Mouse (Mus musculus): ENCODE measurements around the gene Bcar3.

Gene Bcar3

GRCm38 (mm10) chr3:122337992-122338391, 44.1 kb downstream of the Bcar3 start:
- no peak for DNase-seq (ENCODE audit: low spot score)

- no peak for DNase-seq (ENCODE audit: low spot score)
Measured at GRCm38 (mm10) chr3:122338897-122339296, 45.0 kb downstream of the Bcar3 start.

GRCm38 (mm10) chr3:122340135-122341068, 46.5 kb downstream of the Bcar3 start:
- DNase-seq (ENCODE audit: low spot score) = no peak

- DNase-seq (ENCODE audit: low spot score) = no peak
Measured at GRCm38 (mm10) chr3:122343437-122343853, 49.5 kb downstream of the Bcar3 start.

GRCm38 (mm10) chr3:122344350-122344749, 50.4 kb downstream of the Bcar3 start:
- no peak for DNase-seq (ENCODE audit: low spot score)

GRCm38 (mm10) chr3:122345977-122346472, 52.1 kb downstream of the Bcar3 start:
- DNase-seq (ENCODE audit: low spot score) = no peak

GRCm38 (mm10) chr3:122346600-122346999, 52.7 kb downstream of the Bcar3 start:
- no peak for DNase-seq (ENCODE audit: low spot score)

GRCm38 (mm10) chr3:122348677-122349076, 54.7 kb downstream of the Bcar3 start:
- peak; percentile 36 for DNase-seq (ENCODE audit: low spot score)

- DNase-seq (ENCODE audit: low spot score) = no peak
Measured at GRCm38 (mm10) chr3:122352801-122353200, 58.9 kb downstream of the Bcar3 start.

GRCm38 (mm10) chr3:122359426-122359825, 65.5 kb downstream of the Bcar3 start:
- DNase-seq (ENCODE audit: low spot score) = no peak

- DNase-seq (ENCODE audit: low spot score) = no peak
Measured at GRCm38 (mm10) chr3:122359954-122360353, 66.0 kb downstream of the Bcar3 start.

GRCm38 (mm10) chr3:122360721-122361138, 66.8 kb downstream of the Bcar3 start:
- no peak for DNase-seq (ENCODE audit: low spot score)

- DNase-seq (ENCODE audit: low spot score) = no peak
Measured at GRCm38 (mm10) chr3:122362719-122363118, 68.8 kb downstream of the Bcar3 start.

GRCm38 (mm10) chr3:122364565-122364964, 70.6 kb downstream of the Bcar3 start:
- no peak for DNase-seq (ENCODE audit: low spot score)

GRCm38 (mm10) chr3:122365326-122365725, 71.4 kb downstream of the Bcar3 start:
- DNase-seq (ENCODE audit: low spot score) = no peak

- no peak for DNase-seq (ENCODE audit: low spot score)
Measured at GRCm38 (mm10) chr3:122371646-122372341, 77.9 kb downstream of the Bcar3 start.

GRCm38 (mm10) chr3:122372617-122373016, 78.7 kb downstream of the Bcar3 start:
- DNase-seq (ENCODE audit: low spot score) = no peak

- no peak for DNase-seq (ENCODE audit: low spot score)
Measured at GRCm38 (mm10) chr3:122376011-122376410, 82.1 kb downstream of the Bcar3 start.

- no peak for DNase-seq (ENCODE audit: low spot score)
Measured at GRCm38 (mm10) chr3:122376412-122376831, 82.5 kb downstream of the Bcar3 start.

GRCm38 (mm10) chr3:122376841-122377464, 83.0 kb downstream of the Bcar3 start:
- no peak for DNase-seq (ENCODE audit: low spot score)

- DNase-seq (ENCODE audit: low spot score) = no peak
Measured at GRCm38 (mm10) chr3:122378634-122379033, 84.7 kb downstream of the Bcar3 start.

- DNase-seq (ENCODE audit: low spot score) = no peak
Measured at GRCm38 (mm10) chr3:122380776-122381175, 86.8 kb downstream of the Bcar3 start.

All from MN1 (cell line).